Mouse (Mus musculus) ES-Bruce4 (cell line): ENCODE measurements around the gene Trnt1. TPM values are rescaled to one million over a fixed set of nuclear protein-coding genes. Genes with fewer than 3 reads are reported as not detected.

Source experiments
- H3K27ac ChIP-seq: 2 replicates; pipeline ENCODE4 v1.5.1; 2012; ENCODE audit warnings: low read length, inconsistent platforms; ENCODE audit not compliant: insufficient read depth
- H3K27me3 ChIP-seq: 2 replicates; pipeline ENCODE4 v1.6.1; 2012; ENCODE audit warnings: mild to moderate bottlenecking, low read length, inconsistent platforms; ENCODE audit not compliant: control insufficient read depth, poor library complexity, insufficient read depth, severe bottlenecking
- H3K36me3 ChIP-seq: 2 replicates; pipeline ENCODE4 v1.6.1; 2012; ENCODE audit warnings: inconsistent platforms, mild to moderate bottlenecking, low read length, moderate library complexity; ENCODE audit not compliant: control insufficient read depth, poor library complexity, insufficient read depth, severe bottlenecking
- H3K4me1 ChIP-seq: one replicate; pipeline ENCODE4 v1.8.1; 2011; ENCODE audit warnings: low read length; ENCODE audit not compliant: control insufficient read depth, insufficient read depth
- H3K4me3 ChIP-seq: 2 replicates; pipeline ENCODE4 v1.5.1; 2011; ENCODE audit warnings: low read depth, mild to moderate bottlenecking, low read length
- H3K9ac ChIP-seq: 2 replicates; pipeline ENCODE4 v1.6.1; 2012; ENCODE audit warnings: low read depth, mild to moderate bottlenecking, inconsistent platforms; ENCODE audit not compliant: poor library complexity, severe bottlenecking
- H3K9me3 ChIP-seq: replicated peaks from 2 replicates; pipeline ENCODE4 v1.6.1; 2012; ENCODE audit warnings: mild to moderate bottlenecking, low read length, inconsistent platforms; ENCODE audit not compliant: control insufficient read depth, poor library complexity, insufficient read depth, severe bottlenecking
- CTCF ChIP-seq: IDR thresholded peaks from one replicate; pipeline ENCODE4 v1.8.1; 2011; ENCODE audit warnings: low read depth, low read length
- EP300 ChIP-seq: IDR thresholded peaks from 2 replicates; pipeline ENCODE4 v1.6.1; 2011; ENCODE audit warnings: low read depth, low read length; ENCODE audit not compliant: insufficient read depth
- POLR2A ChIP-seq: IDR thresholded peaks from one replicate; pipeline ENCODE4 v1.8.1; 2011; ENCODE audit warnings: low read length; ENCODE audit not compliant: insufficient read depth
- polyA plus RNA-seq: library from polyadenylated mRNA; stranded (reverse); fragments of >200 nt; gene quantifications from 2 replicates; pipeline ENCODE4 v1.2.4, GENCODE M21; 2011; ENCODE audit warnings: low read depth; ENCODE audit not compliant: missing spikeins, insufficient read depth, insufficient read length

Trnt1 gene
- polyA plus RNA-seq, 1 experiment: 53.9 TPM

DNA sequence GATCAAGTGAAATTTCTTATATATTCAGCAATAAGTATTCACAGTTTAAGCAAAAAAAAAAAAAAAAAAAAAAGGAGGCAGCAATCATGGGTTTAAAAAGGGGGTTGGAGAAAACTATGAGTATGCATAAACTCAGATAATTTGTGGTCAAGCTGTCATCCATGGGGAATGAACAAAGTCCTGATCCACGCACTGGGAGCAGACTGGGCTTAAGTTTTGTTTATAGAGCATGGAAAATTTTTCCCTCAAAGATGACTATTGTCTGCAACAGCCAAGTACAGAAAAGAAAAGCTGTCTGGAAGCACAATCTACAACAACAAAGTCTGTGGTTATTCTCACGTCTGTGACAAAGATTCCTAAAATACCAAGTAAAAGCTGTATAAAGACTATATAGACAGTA, 40.2 kb downstream of the Trnt1 start:
- no peak for TF ChIP-seq CTCF
- no peak for TF ChIP-seq POLR2A
- no peak for TF ChIP-seq EP300
- Histone ChIP-seq H3K9ac (no peak overlapping the region), H3K9me3 (no peaks in the 10 kb centered on the region), H3K4me1 (no peaks in the 10 kb centered on the region), H3K27me3 (no peaks in the 10 kb centered on the region), H3K4me3 (no peak overlapping the region), H3K36me3 (no peaks in the 10 kb centered on the region), H3K27ac (no peak overlapping the region)

DNA sequence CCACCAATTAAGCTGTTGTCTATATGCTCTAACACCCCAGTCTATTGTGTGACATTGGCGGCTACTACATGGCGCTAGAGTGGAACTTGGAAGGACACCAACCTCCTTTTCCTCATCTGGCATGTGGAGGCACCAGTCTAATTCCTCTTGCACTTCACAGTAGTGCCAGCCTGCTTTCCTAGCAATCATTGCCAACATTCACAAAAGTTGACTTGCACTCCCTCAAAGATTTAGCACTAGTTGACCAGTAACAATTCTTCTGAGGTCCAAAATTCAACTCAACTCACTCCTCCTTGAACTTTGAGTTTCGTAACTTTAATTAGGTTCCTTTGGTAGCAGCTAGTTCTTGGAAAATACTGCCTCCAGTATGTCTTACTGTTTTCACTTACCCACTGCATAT, 41.8 kb downstream of the Trnt1 start:
- no peaks in the 10 kb centered on the region for H3K27me3 ChIP-seq
- H3K27ac ChIP-seq: no peak overlapping the region
- TF ChIP-seq EP300: no peak
- no peak for TF ChIP-seq POLR2A
- no peak for TF ChIP-seq CTCF
- H3K4me1 ChIP-seq: no peaks in the 10 kb centered on the region
- no peak overlapping the region for H3K9ac ChIP-seq
- no peaks in the 10 kb centered on the region for H3K9me3 ChIP-seq
- no peaks in the 10 kb centered on the region for H3K36me3 ChIP-seq
- H3K4me3 ChIP-seq: no peak overlapping the region

GRCm38 (mm10) chr6:106819246-106819645, 50.3 kb downstream of the Trnt1 start:
- Histone ChIP-seq H3K27me3 (no peaks in the 10 kb centered on the region; the same call in 1 of the 2 replicates), H3K4me1 (no peaks in the 10 kb centered on the region), H3K27ac (no peak overlapping the region), H3K9me3 (no peaks in the 10 kb centered on the region; the same call in 1 of the 2 replicates), H3K36me3 (no peaks in the 10 kb centered on the region), H3K9ac (no peak overlapping the region), H3K4me3 (no peak overlapping the region)
- TF ChIP-seq POLR2A: no peak
- no peak for TF ChIP-seq CTCF
- no peak for TF ChIP-seq EP300

DNA sequence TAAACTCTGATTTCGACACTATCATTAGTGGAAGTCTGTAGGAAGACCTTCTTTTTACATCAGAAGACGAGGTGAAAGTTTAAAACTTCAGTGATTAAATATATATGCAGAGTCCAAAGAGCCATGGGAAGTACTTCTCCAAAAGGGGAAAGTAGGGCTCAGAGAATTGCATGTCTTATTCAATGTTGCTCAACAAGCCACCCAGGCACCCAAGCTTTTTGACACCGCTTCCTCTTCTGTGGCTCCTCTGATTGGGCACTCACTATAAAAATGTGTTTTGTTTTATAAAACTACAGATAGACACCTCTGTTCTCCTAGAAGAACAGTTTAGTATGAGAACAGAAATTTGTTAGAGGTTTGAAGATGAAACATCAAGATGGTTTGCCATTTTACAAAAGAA, 51.0 kb downstream of the Trnt1 start:
- TF ChIP-seq EP300 (no peak), CTCF (no peak), POLR2A (no peak)
- Histone ChIP-seq H3K36me3 (no peaks in the 10 kb centered on the region), H3K9ac (no peak overlapping the region), H3K4me1 (no peaks in the 10 kb centered on the region), H3K9me3 (no peaks in the 10 kb centered on the region; the same call in 1 of the 2 replicates), H3K27me3 (no peaks in the 10 kb centered on the region; the same call in 1 of the 2 replicates), H3K4me3 (no peak overlapping the region), H3K27ac (no peak overlapping the region)

GRCm38 (mm10) chr6:106820566-106820965, 51.6 kb downstream of the Trnt1 start:
- no peaks in the 10 kb centered on the region for H3K36me3 ChIP-seq
- H3K27me3 ChIP-seq: no peaks in the 10 kb centered on the region; the same call in 1 of the 2 replicates
- H3K4me1 ChIP-seq: no peaks in the 10 kb centered on the region
- no peak for TF ChIP-seq EP300
- no peak for TF ChIP-seq CTCF
- TF ChIP-seq POLR2A: no peak
- H3K9me3 ChIP-seq: no peaks in the 10 kb centered on the region; the same call in 1 of the 2 replicates
- H3K27ac ChIP-seq: no peak overlapping the region
- no peak overlapping the region for H3K4me3 ChIP-seq
- H3K9ac ChIP-seq: no peak overlapping the region

GRCm38 (mm10) chr6:106822329-106822728, 53.4 kb downstream of the Trnt1 start:
- Histone ChIP-seq H3K4me3 (no peak overlapping the region), H3K9ac (no peak overlapping the region), H3K27me3 (no peaks in the 10 kb centered on the region; the same call in 1 of the 2 replicates), H3K4me1 (no peaks in the 10 kb centered on the region), H3K36me3 (no peaks in the 10 kb centered on the region), H3K9me3 (no peaks in the 10 kb centered on the region; the same call in 1 of the 2 replicates), H3K27ac (no peak overlapping the region)
- TF ChIP-seq EP300 (no peak), CTCF (no peak), POLR2A (no peak)

Other genes with a start within 250 kb of the Trnt1 start
- not detected in 2 replicates for gene Il5ra, start 20.1 kb upstream of the Trnt1 start, polyA plus RNA-seq
- 44.6 and 47.9 TPM in 2 replicates for gene Crbn, start 31.0 kb downstream of the Trnt1 start, polyA plus RNA-seq